Mouse (Mus musculus) small intestine, adult 2 months (tissue): ENCODE data around the gene Tmem47. TPM values are rescaled to one million over a fixed set of nuclear protein-coding genes. Genes with fewer than 3 reads are reported as not detected.

ENCODE experiments used
- H3K27ac ChIP-seq: fragments of 200-500 bp; 2 replicates; pipeline ENCODE4 v1.5.1; 2012; ENCODE audit warnings: low read depth, low read length, control low read depth, inconsistent platforms; ENCODE audit not compliant: insufficient read depth
- H3K27me3 ChIP-seq: fragments of 200-500 bp; 2 replicates; pipeline ENCODE4 v1.6.1; 2012; ENCODE audit warnings: mild to moderate bottlenecking, moderate library complexity, low read length, inconsistent platforms; ENCODE audit not compliant: control insufficient read depth, insufficient read depth
- H3K36me3 ChIP-seq: fragments of 200-500 bp; 2 replicates; pipeline ENCODE4 v1.6.1; 2012; ENCODE audit warnings: mild to moderate bottlenecking, low read length, control low read depth, inconsistent platforms; ENCODE audit not compliant: control insufficient read depth, insufficient read depth
- H3K4me1 ChIP-seq: fragments of 200-500 bp; 2 replicates; pipeline ENCODE4 v1.6.1; 2012; ENCODE audit warnings: low read length, inconsistent platforms, mixed read lengths; ENCODE audit not compliant: control insufficient read depth, insufficient read depth, insufficient read length
- H3K4me3 ChIP-seq: fragments of 200-500 bp; 2 replicates; pipeline ENCODE4 v1.5.1; 2012; ENCODE audit warnings: low read depth, mild to moderate bottlenecking, control low read depth, inconsistent platforms, low read length, moderate library complexity
- CTCF ChIP-seq: fragments of 200-500 bp; IDR thresholded peaks from 2 replicates; pipeline ENCODE4 v1.5.1; 2012; ENCODE audit warnings: low read depth, mild to moderate bottlenecking, control low read depth, inconsistent platforms, low read length, moderate library complexity, mixed read lengths; ENCODE audit not compliant: insufficient replicate concordance, insufficient read length; ENCODE audit errors: extremely low read depth
- POLR2A ChIP-seq: fragments of 200-500 bp; IDR thresholded peaks from 2 replicates; pipeline ENCODE4 v1.6.1; 2012; ENCODE audit warnings: low read depth, mild to moderate bottlenecking, control low read depth, inconsistent platforms, low read length, moderate library complexity
- WGBS: fragments of 180-500 bp; shearing (Covaris S2); methylation state at CpG from one replicate; pipeline ENCODE4 v1.1.7; 2018; 5-methylcytosine and 5-hydroxymethylcytosine counted together
- polyA plus RNA-seq: library from polyadenylated mRNA; depleted of rRNA; stranded (reverse); fragments of >200 nt; gene quantifications from 2 replicates; pipeline ENCODE4 v1.2.3, GENCODE M21; 2012

Tmem47 gene
- polyA plus RNA-seq, 1 experiment: 2.3 TPM

DNA sequence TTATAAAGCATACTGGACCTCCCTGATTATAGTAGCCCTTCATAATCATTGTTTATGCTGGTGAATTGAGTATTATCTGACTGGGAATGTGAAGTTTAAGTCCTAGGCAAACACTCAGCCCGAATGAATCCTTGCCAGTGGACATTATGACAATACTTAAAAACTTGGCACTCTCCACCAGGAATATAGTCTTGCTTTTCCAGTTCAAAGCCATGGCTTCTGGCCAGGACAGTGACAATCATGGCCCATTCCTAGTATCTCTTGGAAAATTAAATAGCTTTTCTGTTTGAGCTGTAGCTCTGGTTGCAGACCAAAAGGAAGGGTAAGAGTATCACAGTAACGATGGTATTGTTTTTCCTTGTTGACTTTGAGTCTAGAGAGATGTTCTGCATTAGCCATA, 10.5 kb downstream of the Tmem47 start:
- TF ChIP-seq POLR2A (no peak), CTCF (no peak)
- Histone ChIP-seq H3K27me3 (no peaks in the 10 kb centered on the region), H3K27ac (no peak overlapping the region), H3K36me3 (no peaks in the 10 kb centered on the region), H3K4me3 (no peak overlapping the region), H3K4me1 (no peaks in the 10 kb centered on the region)
- 35% methylated on average over 2 of the region's 2 CpGs for WGBS

DNA sequence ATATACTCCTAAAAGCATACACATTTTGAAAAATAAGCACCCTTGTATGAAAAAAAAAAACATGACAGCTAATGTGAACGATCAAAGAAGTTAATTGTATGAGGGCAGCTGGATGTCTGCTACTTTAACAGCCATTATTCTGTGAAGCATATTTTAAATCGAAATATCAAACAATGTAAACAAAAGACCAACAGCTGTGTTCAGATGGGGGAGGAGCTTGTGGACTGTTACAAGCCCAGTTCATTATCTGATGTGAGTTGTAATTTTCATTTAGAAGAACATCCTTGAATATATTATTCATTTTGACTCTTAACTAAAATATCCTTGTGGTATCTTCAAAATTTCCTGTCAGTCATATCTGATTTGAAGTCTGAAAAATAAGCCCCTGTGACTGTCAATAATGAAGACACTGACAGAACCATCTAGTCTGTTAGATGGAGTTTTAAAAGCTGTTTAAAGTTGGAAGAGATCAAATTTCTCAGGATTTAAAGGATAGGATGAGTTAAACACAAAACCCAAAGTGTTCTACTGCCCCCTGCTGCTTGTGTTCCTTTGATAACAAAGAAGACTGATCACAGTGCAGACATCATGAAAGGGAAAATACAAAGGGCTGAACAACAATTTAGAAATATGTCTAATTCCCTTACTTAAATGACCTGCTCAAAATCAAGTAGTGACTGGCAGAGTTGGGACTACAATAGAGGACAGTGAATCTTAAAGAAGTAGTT, 14.7 kb downstream of the Tmem47 start:
- WGBS: 48% methylated on average over 2 of the region's 2 CpGs
- H3K4me3 ChIP-seq: no peak overlapping the region
- TF ChIP-seq POLR2A (no peak), CTCF (no peak)
- H3K36me3 ChIP-seq: no peaks in the 10 kb centered on the region
- H3K27me3 ChIP-seq: no peaks in the 10 kb centered on the region
- H3K27ac ChIP-seq: no peak overlapping the region
- no peaks in the 10 kb centered on the region for H3K4me1 ChIP-seq

DNA sequence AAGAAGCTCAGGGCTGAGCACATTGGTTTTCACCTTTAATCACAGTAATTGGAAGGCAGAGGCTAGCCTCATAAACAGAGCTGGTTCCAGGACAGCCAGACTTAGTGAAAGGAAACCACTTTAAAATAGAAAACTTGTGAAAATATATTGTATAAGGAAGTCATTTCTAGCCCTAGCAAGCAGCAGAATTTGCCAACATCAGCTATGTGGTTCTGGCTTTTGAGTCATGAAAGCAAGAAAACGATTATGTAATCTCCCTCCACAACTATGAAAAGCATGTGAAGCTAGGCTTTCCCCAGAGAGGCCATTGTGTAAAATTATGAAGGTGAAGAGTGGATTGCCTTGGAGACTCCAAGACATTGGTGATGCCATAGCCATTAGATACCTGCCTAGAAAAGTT, 76.9 kb downstream of the Tmem47 start:
- Histone ChIP-seq H3K36me3 (no peaks in the 10 kb centered on the region), H3K27me3 (no peaks in the 10 kb centered on the region), H3K4me1 (no peaks in the 10 kb centered on the region), H3K27ac (no peak overlapping the region), H3K4me3 (no peak overlapping the region)
- no peak for TF ChIP-seq CTCF
- TF ChIP-seq POLR2A: no peak
- 45% methylated on average over 1 of the region's 1 CpGs for WGBS
